Mouse (Mus musculus) megakaryocyte, embryonic 14.5 days (primary cell): ENCODE data around the gene Hexa. TPM values are rescaled to one million over a fixed set of nuclear protein-coding genes. Genes with fewer than 3 reads are reported as not detected.
A peak's percentile ranks its signal among the peaks of the same experiment; 100 is the strongest.

ENCODE experiments used
- H3K27me3 ChIP-seq: replicated peaks from 2 replicates; pipeline ENCODE3; 2012; ENCODE audit warnings: inconsistent platforms
- H3K36me3 ChIP-seq: replicated peaks from 2 replicates; pipeline ENCODE3; 2012; ENCODE audit warnings: low read length, inconsistent platforms, mixed read lengths
- H3K4me1 ChIP-seq: 2 replicates; pipeline ENCODE4 v1.6.1; 2012; ENCODE audit warnings: inconsistent platforms
- H3K4me3 ChIP-seq: replicated peaks from 2 replicates; pipeline ENCODE3; 2012; ENCODE audit warnings: moderate library complexity, mild to moderate bottlenecking, inconsistent platforms
- H3K9me3 ChIP-seq: 2 replicates; pipeline ENCODE4 v1.6.1; 2012; ENCODE audit warnings: inconsistent platforms
- FLI1 ChIP-seq: IDR thresholded peaks from 2 replicates; pipeline ENCODE4 v1.6.1; 2012; ENCODE audit warnings: low read length, inconsistent platforms, mixed read lengths
- GATA1 ChIP-seq: IDR thresholded peaks from 3 replicates; pipeline ENCODE4 v1.6.1; 2012; ENCODE audit warnings: mixed read lengths, low read length, inconsistent platforms, borderline replicate concordance
- polyA plus RNA-seq: library from polyadenylated mRNA; stranded (reverse); fragments of >175 nt; gene quantifications from 2 replicates; pipeline ENCODE4 v1.2.3, GENCODE M21; 2012; ENCODE audit warnings: low replicate concordance; ENCODE audit not compliant: insufficient read depth

Hexa gene
- polyA plus RNA-seq: 125 and 176 TPM in 2 replicates

DNA sequence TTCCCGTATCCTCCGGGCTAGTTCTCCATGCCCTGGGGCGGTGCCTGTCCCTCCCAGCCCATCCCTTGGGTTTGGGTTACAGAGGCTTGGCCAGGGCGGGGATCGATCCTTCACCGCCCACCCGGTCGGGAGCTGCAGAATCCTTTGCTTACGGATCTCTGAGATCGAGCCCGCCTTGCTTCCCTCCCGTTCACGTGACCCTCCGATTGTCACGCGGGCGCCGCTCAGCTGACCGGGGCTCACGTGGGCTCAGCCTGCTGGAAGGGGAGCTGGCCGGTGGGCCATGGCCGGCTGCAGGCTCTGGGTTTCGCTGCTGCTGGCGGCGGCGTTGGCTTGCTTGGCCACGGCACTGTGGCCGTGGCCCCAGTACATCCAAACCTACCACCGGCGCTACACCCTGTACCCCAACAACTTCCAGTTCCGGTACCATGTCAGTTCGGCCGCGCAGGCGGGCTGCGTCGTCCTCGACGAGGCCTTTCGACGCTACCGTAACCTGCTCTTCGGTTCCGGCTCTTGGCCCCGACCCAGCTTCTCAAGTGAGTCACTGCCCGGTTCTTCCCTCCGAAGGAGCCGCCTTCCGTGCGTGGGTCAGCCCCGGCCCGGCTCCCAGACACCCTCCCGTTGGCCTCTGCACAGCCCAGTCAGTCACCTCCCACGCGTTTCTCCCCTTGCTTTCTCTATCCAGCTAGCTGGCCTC, at the start of gene Hexa, which contains the start of gene Tmem202:
Gene Hexa, plus strand, starts transcription at position 100 of the 697 bp plus-strand sequence.
Gene Tmem202, minus strand, starts transcription at position 407 of the 697 bp plus-strand sequence.
- Histone ChIP-seq H3K4me1 (peaks cover 84% of the 10 kb centered on the region), H3K9me3 (no peaks in the 10 kb centered on the region), H3K27me3 (no peaks in the 10 kb centered on the region), H3K36me3 (peaks cover 22% of the 10 kb centered on the region), H3K4me3 (peak within 1 kb of the TSS; percentile 98)
- TF ChIP-seq FLI1: no peak
- TF ChIP-seq GATA1: no peak

DNA sequence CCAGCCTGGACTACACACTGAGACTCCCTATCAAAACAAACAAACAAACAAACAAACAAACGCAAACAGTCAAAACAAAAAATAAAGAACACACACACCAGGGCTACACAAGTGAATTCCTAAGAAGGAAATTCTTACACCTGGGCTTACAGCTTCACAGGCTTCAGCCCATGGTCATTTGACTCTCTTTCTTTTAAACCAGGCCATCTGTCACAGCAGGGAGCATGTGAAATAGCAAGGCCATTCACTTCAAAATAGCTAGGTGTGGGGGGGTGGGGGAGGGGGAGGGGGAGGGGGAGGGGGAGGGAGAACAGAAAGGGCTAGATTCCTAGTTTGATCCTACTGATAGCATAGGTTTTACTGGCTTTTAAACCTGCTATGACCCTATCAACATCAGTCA, 31.2 kb upstream of the Hexa start:
- H3K9me3 ChIP-seq: peaks cover 10% of the 10 kb centered on the region
- TF ChIP-seq FLI1 (no peak), GATA1 (no peak)
- H3K4me3 ChIP-seq: no peak overlapping the region
- no peaks in the 10 kb centered on the region for H3K36me3 ChIP-seq
- H3K27me3 ChIP-seq: peaks cover 14% of the 10 kb centered on the region
- H3K4me1 ChIP-seq: 0 out of 2 replicates have a peak, but pooled peaks cover under 1% of the 10 kb centered on the region

DNA sequence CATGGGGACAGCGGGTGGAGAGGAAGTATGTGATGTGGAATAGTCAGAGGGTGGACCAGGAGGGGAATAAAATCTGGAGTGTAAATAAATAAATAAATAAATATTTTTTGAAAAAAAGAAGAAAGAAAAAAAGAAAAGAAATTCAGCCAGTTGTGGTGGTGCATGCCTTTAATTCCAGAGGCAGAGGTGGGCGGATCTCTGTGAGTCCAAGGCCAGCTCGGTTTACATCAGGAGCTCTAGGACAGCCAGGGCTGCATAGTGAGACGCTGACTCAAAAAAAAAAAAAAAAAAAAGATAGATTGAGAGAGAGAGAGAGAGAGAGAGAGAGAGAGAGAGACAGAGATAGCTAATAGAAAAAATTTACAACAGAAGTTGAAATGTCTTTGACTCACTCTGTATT, 27.0 kb upstream of the Hexa start:
- Histone ChIP-seq H3K4me1 (peaks cover 21% of the 10 kb centered on the region), H3K36me3 (no peaks in the 10 kb centered on the region), H3K9me3 (peaks cover 4% of the 10 kb centered on the region), H3K4me3 (no peak overlapping the region), H3K27me3 (peaks cover 14% of the 10 kb centered on the region)
- TF ChIP-seq FLI1 (no peak), GATA1 (no peak)

DNA sequence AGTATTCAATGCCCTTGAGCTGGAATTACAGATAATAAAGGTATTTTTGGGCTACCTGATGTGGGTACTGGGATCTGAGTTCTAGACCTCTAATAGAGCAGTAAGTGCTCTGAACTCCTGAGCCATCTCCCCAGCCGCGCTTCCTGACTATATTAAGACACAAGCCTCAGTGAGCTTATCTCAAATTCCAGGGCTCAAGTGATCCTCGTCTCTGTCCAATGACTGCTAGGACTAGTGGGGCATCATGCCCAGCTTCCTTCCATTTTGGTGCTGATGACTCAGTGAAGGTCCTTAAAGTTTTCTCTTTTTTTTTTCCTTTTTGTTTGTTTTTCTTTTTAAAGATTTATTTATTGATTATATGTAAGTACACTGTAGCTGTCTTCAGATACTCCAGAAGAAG, 24.3 kb upstream of the Hexa start:
- H3K36me3 ChIP-seq: no peaks in the 10 kb centered on the region
- TF ChIP-seq GATA1 (no peak), FLI1 (no peak)
- no peak overlapping the region for H3K4me3 ChIP-seq
- H3K4me1 ChIP-seq: peaks cover 37% of the 10 kb centered on the region
- peaks cover 13% of the 10 kb centered on the region for H3K27me3 ChIP-seq
- H3K9me3 ChIP-seq: no peaks in the 10 kb centered on the region

DNA sequence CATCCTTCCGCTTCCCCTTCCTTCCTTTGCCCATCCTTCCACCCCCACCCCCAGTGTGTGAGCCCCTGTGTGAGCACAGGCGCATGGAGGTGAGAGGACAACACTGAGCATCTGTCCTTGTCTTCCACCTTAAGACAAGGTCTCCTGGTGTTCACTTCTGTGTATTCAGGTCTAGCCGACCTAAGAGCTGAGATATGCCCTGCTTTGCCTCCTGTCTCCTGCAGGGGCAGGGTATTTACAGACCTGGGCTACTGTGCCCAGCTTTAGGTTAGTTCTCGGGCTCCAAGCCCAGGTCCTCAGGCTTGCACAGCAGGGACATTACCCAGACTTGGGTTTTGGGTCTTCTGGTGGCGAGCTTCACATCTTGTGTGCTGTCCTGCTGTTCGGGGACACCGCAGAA, 22.2 kb upstream of the Hexa start:
- no peaks in the 10 kb centered on the region for H3K9me3 ChIP-seq
- H3K36me3 ChIP-seq: no peaks in the 10 kb centered on the region
- TF ChIP-seq GATA1 (no peak), FLI1 (no peak)

DNA sequence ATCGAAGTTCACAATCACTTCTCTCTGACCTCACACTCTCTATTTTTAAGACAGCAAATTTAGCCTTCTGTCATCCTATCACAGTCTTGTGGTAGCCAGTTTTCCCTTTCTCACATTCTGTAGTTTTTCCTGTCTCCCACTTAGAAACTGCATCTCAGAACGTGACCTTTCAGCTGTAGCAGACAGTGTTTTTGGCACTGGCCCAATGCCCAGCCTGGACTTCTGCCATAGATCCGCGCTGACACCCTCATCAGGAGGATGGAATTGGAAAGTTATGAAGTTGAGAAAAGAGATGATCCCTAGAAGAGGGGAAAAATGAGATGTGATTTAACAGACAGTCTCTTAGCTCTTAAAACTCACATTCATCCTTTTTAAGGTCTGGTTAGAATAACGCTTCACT, 20.4 kb upstream of the Hexa start:
- TF ChIP-seq GATA1: no peak
- TF ChIP-seq FLI1: no peak
- peaks cover 47% of the 10 kb centered on the region for H3K4me1 ChIP-seq
- H3K9me3 ChIP-seq: no peaks in the 10 kb centered on the region
- H3K4me3 ChIP-seq: no peak overlapping the region
- peaks cover 8% of the 10 kb centered on the region for H3K27me3 ChIP-seq
- no peaks in the 10 kb centered on the region for H3K36me3 ChIP-seq

More for the DNA sequence above, 22.2 kb upstream of the Hexa start:
- H3K4me3 ChIP-seq: no peak overlapping the region
- H3K4me1 ChIP-seq: peaks cover 41% of the 10 kb centered on the region
- peaks cover 8% of the 10 kb centered on the region for H3K27me3 ChIP-seq

DNA sequence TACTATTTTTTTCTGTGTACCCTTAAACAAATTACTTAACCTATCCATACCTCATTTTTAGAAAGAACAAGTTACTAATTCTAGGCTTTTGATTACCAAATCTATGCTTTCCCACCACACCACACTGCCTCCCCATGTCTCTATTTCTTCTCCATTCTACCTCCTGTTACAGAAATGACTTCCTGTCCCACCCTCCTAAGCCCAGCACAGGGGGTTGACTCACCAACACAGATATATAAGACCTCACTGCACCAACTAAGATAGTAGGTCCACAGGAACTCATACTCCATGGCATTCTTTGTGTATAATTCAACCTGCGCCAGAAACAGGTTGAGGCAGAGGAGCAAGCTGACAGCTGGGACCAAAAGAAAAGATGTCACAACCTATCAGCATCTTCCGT, 19.9 kb upstream of the Hexa start:
- Histone ChIP-seq H3K4me3 (no peak overlapping the region), H3K36me3 (no peaks in the 10 kb centered on the region), H3K9me3 (no peaks in the 10 kb centered on the region), H3K4me1 (peaks cover 47% of the 10 kb centered on the region), H3K27me3 (peaks cover 8% of the 10 kb centered on the region)
- no peak for TF ChIP-seq GATA1
- no peak for TF ChIP-seq FLI1

DNA sequence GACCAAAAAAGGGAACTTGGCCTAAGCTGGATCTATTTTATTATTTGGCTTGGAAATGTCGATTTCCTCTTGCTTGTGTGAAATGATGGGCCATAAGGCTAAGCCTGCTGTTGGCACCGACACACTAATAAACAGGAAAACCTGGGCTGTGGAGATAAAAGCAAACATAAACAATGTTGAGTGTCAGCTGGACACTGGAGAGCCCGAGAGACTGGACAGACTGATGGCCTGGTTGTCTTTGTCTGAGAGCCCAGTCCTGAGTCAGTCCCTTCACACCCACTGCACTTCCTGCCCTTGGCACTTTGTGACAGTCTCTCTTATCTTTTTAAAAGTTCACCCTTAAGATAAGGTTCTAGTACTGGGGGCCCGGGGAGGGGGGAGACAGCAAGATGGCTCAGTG, 16.4 kb upstream of the Hexa start:
- Histone ChIP-seq H3K9me3 (no peaks in the 10 kb centered on the region), H3K4me3 (peak overlapping the region; percentile 33), H3K4me1 (peaks cover 52% of the 10 kb centered on the region), H3K36me3 (no peaks in the 10 kb centered on the region), H3K27me3 (no peaks in the 10 kb centered on the region)
- TF ChIP-seq GATA1 (no peak), FLI1 (no peak)

DNA sequence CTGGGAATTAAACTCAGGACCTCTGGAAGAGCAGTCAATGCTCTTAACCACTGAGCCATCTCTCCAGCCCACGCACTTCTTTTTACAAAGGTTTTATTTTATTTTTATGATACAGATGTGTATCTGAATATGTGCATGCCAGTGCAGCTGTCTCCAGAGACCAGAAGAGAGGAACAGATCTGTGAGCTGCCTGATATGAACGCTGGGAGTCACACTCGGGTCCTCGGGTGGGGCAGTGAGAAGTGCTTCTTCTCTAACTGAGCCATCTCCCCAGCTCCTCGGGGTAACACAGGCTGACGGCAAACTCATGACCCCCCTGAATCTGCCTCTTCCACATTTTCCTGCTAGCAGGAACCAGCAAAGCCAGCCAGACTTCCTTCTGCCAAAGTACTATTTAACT, 12.6 kb upstream of the Hexa start:
- no peak for TF ChIP-seq GATA1
- no peak for TF ChIP-seq FLI1
- no peaks in the 10 kb centered on the region for H3K36me3 ChIP-seq
- H3K27me3 ChIP-seq: no peaks in the 10 kb centered on the region
- peak overlapping the region; percentile 24 for H3K4me3 ChIP-seq
- H3K4me1 ChIP-seq: peaks cover 48% of the 10 kb centered on the region
- H3K9me3 ChIP-seq: no peaks in the 10 kb centered on the region

DNA sequence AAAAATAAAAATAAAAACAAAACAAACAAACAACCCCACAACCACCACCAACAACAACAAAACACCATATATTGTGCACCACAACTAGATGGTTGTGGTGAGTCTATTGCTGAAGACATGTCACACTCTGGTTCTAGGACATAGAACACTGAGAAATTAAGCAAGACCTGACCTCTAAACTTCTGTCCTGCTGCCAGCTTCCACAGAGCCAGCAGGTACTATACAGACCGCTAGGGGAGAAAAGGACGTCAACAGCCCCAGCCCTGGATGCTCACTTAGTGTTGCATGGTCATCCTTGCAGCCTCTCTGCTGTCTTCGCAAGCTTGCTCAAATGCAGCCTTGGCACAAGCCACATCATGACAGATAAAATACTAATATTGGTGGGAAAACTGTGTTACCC, 11.8 kb upstream of the Hexa start:
- Histone ChIP-seq H3K4me3 (peak overlapping the region; percentile 64), H3K36me3 (no peaks in the 10 kb centered on the region), H3K4me1 (peaks cover 49% of the 10 kb centered on the region), H3K9me3 (no peaks in the 10 kb centered on the region), H3K27me3 (peaks cover 1% of the 10 kb centered on the region)
- TF ChIP-seq GATA1: no peak
- TF ChIP-seq FLI1: no peak
